Mouse (Mus musculus) intestine, postnatal 0 days (tissue): ENCODE results near the gene Snx25. TPM values are rescaled to one million over a fixed set of nuclear protein-coding genes. Genes with fewer than 3 reads are reported as not detected.
A peak's percentile ranks its signal among the peaks of the same experiment; 100 is the strongest.

Experiments
- ATAC-seq: fragments of 200-750 bp; cut with Nextera tagmentation; 2 replicates; pipeline ENCODE4 v1.8.0; 2017; ENCODE audit warnings: mild to moderate bottlenecking, moderate TSS enrichment, moderate library complexity
- H3K27ac ChIP-seq: fragments of 300-500 bp; sonication (generic); 2 replicates; pipeline ENCODE4 v1.5.1; 2014; ENCODE audit warnings: mild to moderate bottlenecking, low read depth, low read length, moderate library complexity
- H3K27me3 ChIP-seq: fragments of 300-500 bp; sonication (generic); replicated peaks from 2 replicates; pipeline ENCODE4 v1.6.1; 2014; ENCODE audit warnings: low read length, mixed read lengths; ENCODE audit not compliant: control insufficient read depth, insufficient read depth
- H3K36me3 ChIP-seq: fragments of 300-500 bp; sonication (generic); 2 replicates; pipeline ENCODE4 v1.6.1; 2014; ENCODE audit warnings: mild to moderate bottlenecking, moderate library complexity; ENCODE audit not compliant: control insufficient read depth, insufficient read depth
- H3K4me1 ChIP-seq: fragments of 300-500 bp; sonication (generic); replicated peaks from 2 replicates; pipeline ENCODE4 v1.6.1; 2014; ENCODE audit warnings: antibody characterized with exemption, low read length, mixed read lengths; ENCODE audit not compliant: control insufficient read depth, insufficient read depth
- H3K4me2 ChIP-seq: fragments of 300-500 bp; sonication (generic); replicated peaks from 2 replicates; pipeline ENCODE4 v1.6.1; 2014; ENCODE audit warnings: low read depth, mild to moderate bottlenecking, moderate library complexity
- H3K4me3 ChIP-seq: fragments of 300-500 bp; sonication (generic); 2 replicates; pipeline ENCODE4 v1.5.1; 2014; ENCODE audit warnings: low read depth, low read length
- H3K9ac ChIP-seq: fragments of 300-500 bp; sonication (generic); 2 replicates; pipeline ENCODE4 v1.6.1; 2014; ENCODE audit warnings: mild to moderate bottlenecking, low read depth, low read length
- H3K9me3 ChIP-seq: fragments of 300-500 bp; sonication (generic); 2 replicates; pipeline ENCODE4 v1.6.1; 2016; ENCODE audit warnings: mixed run types; ENCODE audit not compliant: control insufficient read depth
- CTCF ChIP-seq: sonication (generic); IDR thresholded peaks from 2 replicates; pipeline ENCODE4 v1.5.1; 2016; ENCODE audit warnings: low read depth, mild to moderate bottlenecking, control low read depth, antibody characterized with exemption, moderate library complexity
- WGBS: fragments of 180-500 bp; shearing (Covaris S2); extraction: QIAGEN DNeasy Blood & Tissue Kit; methylation state at CpG from one replicate; pipeline ENCODE4 v1.1.7; 2014; 5-methylcytosine and 5-hydroxymethylcytosine counted together
- polyA plus RNA-seq: library from polyadenylated mRNA; unstranded; fragments of >200 nt; fragmentation: Nextera tagmentation; extraction: Ambion mirVana; gene quantifications from 2 replicates; pipeline ENCODE4 v1.2.1, GENCODE M21; 2015

The Snx25 gene
- polyA plus RNA-seq, 1 experiment from 2014 or later: 12.1 TPM

- whole genome bisulfite sequencing: 82% methylated on average over 6 of the region's 6 CpGs
- Histone ChIP-seq H3K4me3 (no peak overlapping the region), H3K9ac (no peak overlapping the region), H3K4me1 (peaks cover 3% of the 10 kb centered on the region; the same call in 1 of the 2 replicates), H3K36me3 (no peaks in the 10 kb centered on the region), H3K27me3 (no peaks in the 10 kb centered on the region), H3K4me2 (no peak overlapping the region), H3K27ac (no peak overlapping the region), H3K9me3 (no peaks in the 10 kb centered on the region)
- TF ChIP-seq CTCF: no peak
- no peak for ATAC-seq
Observed at GRCm38 (mm10) chr8:46149306-46149705, 2.7 kb downstream of the Snx25 start.

- no peak overlapping the region for H3K4me2 ChIP-seq
- peaks cover 11% of the 10 kb centered on the region for H3K4me1 ChIP-seq
- no peak for TF ChIP-seq CTCF
- ATAC-seq: no peak
- no peak overlapping the region for H3K27ac ChIP-seq
- no peak overlapping the region for H3K4me3 ChIP-seq
- no peaks in the 10 kb centered on the region for H3K9me3 ChIP-seq
- no peak overlapping the region for H3K9ac ChIP-seq
- no peaks in the 10 kb centered on the region for H3K36me3 ChIP-seq
- H3K27me3 ChIP-seq: no peaks in the 10 kb centered on the region
- WGBS: 62% methylated on average over 3 of the region's 3 CpGs
Observed at GRCm38 (mm10) chr8:46146173-46146572, 5.8 kb downstream of the Snx25 start.

- H3K36me3 ChIP-seq: no peaks in the 10 kb centered on the region
- 33% methylated on average over 1 of the region's 1 CpGs for WGBS
- no peaks in the 10 kb centered on the region for H3K27me3 ChIP-seq
- H3K9ac ChIP-seq: no peak overlapping the region
- peaks cover 11% of the 10 kb centered on the region for H3K4me1 ChIP-seq
- H3K9me3 ChIP-seq: no peaks in the 10 kb centered on the region
- ATAC-seq: no peak
- TF ChIP-seq CTCF: no peak
- peak overlapping the region; percentile 4; the same call in 1 of the 2 replicates for H3K4me2 ChIP-seq
- H3K4me3 ChIP-seq: no peak overlapping the region
- H3K27ac ChIP-seq: no peak overlapping the region
Observed at GRCm38 (mm10) chr8:46143924-46144323, 8.0 kb downstream of the Snx25 start.

GRCm38 (mm10) chr8:46143470-46143869 is 8.5 kb downstream of the Snx25 start:
- H3K4me3 ChIP-seq: no peak overlapping the region
- WGBS: 30% methylated on average over 5 of the region's 5 CpGs
- H3K4me1 ChIP-seq: peaks cover 11% of the 10 kb centered on the region
- H3K9me3 ChIP-seq: no peaks in the 10 kb centered on the region
- no peak for TF ChIP-seq CTCF
- peak; percentile 61 for ATAC-seq
- H3K4me2 ChIP-seq: peak overlapping the region; percentile 4; the same call in 1 of the 2 replicates
- H3K27me3 ChIP-seq: no peaks in the 10 kb centered on the region
- peak overlapping the region; percentile 12; the same call in 1 of the 2 replicates for H3K9ac ChIP-seq
- no peaks in the 10 kb centered on the region for H3K36me3 ChIP-seq
- H3K27ac ChIP-seq: no peak overlapping the region

GRCm38 (mm10) chr8:46142498-46143081 is 9.4 kb downstream of the Snx25 start:
- no peak for TF ChIP-seq CTCF
- Histone ChIP-seq H3K9ac (no peak overlapping the region), H3K27ac (0 out of 2 replicates have a peak overlapping the region, but pooled peaks have one; percentile 17), H3K4me1 (peaks cover 11% of the 10 kb centered on the region), H3K36me3 (no peaks in the 10 kb centered on the region), H3K4me2 (no peak overlapping the region; the same call in 1 of the 2 replicates), H3K4me3 (no peak overlapping the region), H3K27me3 (no peaks in the 10 kb centered on the region), H3K9me3 (no peaks in the 10 kb centered on the region)
- WGBS: 90% methylated on average over 4 of the region's 4 CpGs
- no peak for ATAC-seq

GRCm38 (mm10) chr8:46141688-46142087 is 10.3 kb downstream of the Snx25 start:
- ATAC-seq: peak; percentile 83

More at GRCm38 (mm10) chr8:46141688-46142087, 10.3 kb downstream of the Snx25 start:
- H3K4me2 ChIP-seq: peak overlapping the region; percentile 37
- no peaks in the 10 kb centered on the region for H3K27me3 ChIP-seq
- 53% methylated on average over 3 of the region's 3 CpGs for WGBS
- H3K4me3 ChIP-seq: no peak overlapping the region
- H3K9me3 ChIP-seq: no peaks in the 10 kb centered on the region
- TF ChIP-seq CTCF: no peak
- peaks cover 11% of the 10 kb centered on the region for H3K4me1 ChIP-seq
- H3K36me3 ChIP-seq: no peaks in the 10 kb centered on the region
- peak overlapping the region; percentile 17; the same call in 1 of the 2 replicates for H3K27ac ChIP-seq
- H3K9ac ChIP-seq: no peak overlapping the region
